Mouse (Mus musculus) midbrain, embryonic 15.5 days (tissue): ENCODE results near the gene Olfr633. TPM values are rescaled to one million over a fixed set of nuclear protein-coding genes. Genes with fewer than 3 reads are reported as not detected.

Experiments used
- polyA plus RNA-seq: library from polyadenylated mRNA; unstranded; fragments of >200 nt; fragmentation: Nextera tagmentation; extraction: Ambion mirVana; gene quantifications from 2 replicates; pipeline ENCODE4 v1.2.1, GENCODE M21; 2015

The Olfr633 gene
- polyA plus RNA-seq, 1 experiment from 2014 or later: not detected

Other genes with a start within 250 kb of the Olfr633 start
- gene Olfr243, start 229.8 kb upstream of the Olfr633 start, polyA plus RNA-seq: not detected in 2 replicates
- gene Olfr628, start 214.1 kb upstream of the Olfr633 start, polyA plus RNA-seq: not detected in 2 replicates
- gene Olfr629, start 199.5 kb upstream of the Olfr633 start, polyA plus RNA-seq: not detected in 2 replicates
- not detected in 2 replicates for gene Olfr630, start 187.1 kb upstream of the Olfr633 start, polyA plus RNA-seq
- gene Olfr69, start 172.8 kb upstream of the Olfr633 start, polyA plus RNA-seq: not detected in 2 replicates
- gene Olfr68, start 164.7 kb upstream of the Olfr633 start, polyA plus RNA-seq: not detected in 2 replicates
- not detected in 2 replicates for gene Olfr67, start 152.6 kb upstream of the Olfr633 start, polyA plus RNA-seq
- gene Hbb-bt, start 130.4 kb upstream of the Olfr633 start, polyA plus RNA-seq: 1,363 and 1,680 TPM in 2 replicates
- 4,007 and 5,156 TPM in 2 replicates for gene Hbb-bs, start 116.3 kb upstream of the Olfr633 start, polyA plus RNA-seq
- gene Hbb-bh2, start 103.9 kb upstream of the Olfr633 start, polyA plus RNA-seq: not detected in 2 replicates
- 1.8 and 2.5 TPM in 2 replicates for gene Hbb-bh1, start 101.3 kb upstream of the Olfr633 start, polyA plus RNA-seq
- 155 and 221 TPM in 2 replicates for gene Hbb-y, start 91.2 kb upstream of the Olfr633 start, polyA plus RNA-seq
- not detected in 2 replicates for gene Olfr66, start 58.2 kb upstream of the Olfr633 start, polyA plus RNA-seq
- gene Olfr64, start 50.0 kb upstream of the Olfr633 start, polyA plus RNA-seq: not detected in 2 replicates
- gene Olfr65, start 41.0 kb upstream of the Olfr633 start, polyA plus RNA-seq: not detected in 2 replicates
- gene Olfr631, start 15.6 kb upstream of the Olfr633 start, polyA plus RNA-seq: not detected in 2 replicates
- gene Olfr632, start 10.1 kb upstream of the Olfr633 start, polyA plus RNA-seq: not detected in 2 replicates
- 0.01 and 0.03 TPM in 2 replicates for gene Olfr635, start 26.7 kb downstream of the Olfr633 start, polyA plus RNA-seq
- not detected in 2 replicates for gene Olfr638, start 54.3 kb downstream of the Olfr633 start, polyA plus RNA-seq
- gene Olfr639, start 72.9 kb downstream of the Olfr633 start, polyA plus RNA-seq: 0.04 TPM in 1 of 2 replicates, not detected in the other
- not detected in 2 replicates for gene Olfr640, start 81.1 kb downstream of the Olfr633 start, polyA plus RNA-seq
- not detected in 2 replicates for gene Olfr641, start 91.0 kb downstream of the Olfr633 start, polyA plus RNA-seq
- not detected in 2 replicates for gene Olfr642, start 108.2 kb downstream of the Olfr633 start, polyA plus RNA-seq
- not detected in 2 replicates for gene 4930516K23Rik, start 117.0 kb downstream of the Olfr633 start, polyA plus RNA-seq
- not detected in 2 replicates for gene Olfr644, start 127.4 kb downstream of the Olfr633 start, polyA plus RNA-seq
- not detected in 2 replicates for gene Olfr645, start 141.0 kb downstream of the Olfr633 start, polyA plus RNA-seq
- gene Olfr646, start 160.4 kb downstream of the Olfr633 start, polyA plus RNA-seq: not detected in 2 replicates
- not detected in 2 replicates for gene Ubqln5, start 185.4 kb downstream of the Olfr633 start, polyA plus RNA-seq
- gene Olfr643, start 193.0 kb downstream of the Olfr633 start, polyA plus RNA-seq: not detected in 2 replicates
- gene Ubqln3, start 198.8 kb downstream of the Olfr633 start, polyA plus RNA-seq: not detected in 2 replicates
- gene Ubqlnl, start 206.1 kb downstream of the Olfr633 start, polyA plus RNA-seq: not detected in 2 replicates
- gene Olfm5, start 220.4 kb downstream of the Olfr633 start, polyA plus RNA-seq: not detected in 2 replicates
- gene Olfr648, start 239.0 kb downstream of the Olfr633 start, polyA plus RNA-seq: 0.38 and 0.56 TPM in 2 replicates